Mouse (Mus musculus) v-Abl transformed pro-B cells (cell line): ENCODE results near the gene Tox2.

Experiments used
- in situ Hi-C, 2 experiments: fragments of 400-800 bp; cut with MboI; formaldehyde crosslinking; loops; one replicate each; pipeline ENCODE4 v1.15.1; 2025; ENCODE audit not compliant: unreplicated experiment in 2 of 2

The Tox2 gene

DNA sequence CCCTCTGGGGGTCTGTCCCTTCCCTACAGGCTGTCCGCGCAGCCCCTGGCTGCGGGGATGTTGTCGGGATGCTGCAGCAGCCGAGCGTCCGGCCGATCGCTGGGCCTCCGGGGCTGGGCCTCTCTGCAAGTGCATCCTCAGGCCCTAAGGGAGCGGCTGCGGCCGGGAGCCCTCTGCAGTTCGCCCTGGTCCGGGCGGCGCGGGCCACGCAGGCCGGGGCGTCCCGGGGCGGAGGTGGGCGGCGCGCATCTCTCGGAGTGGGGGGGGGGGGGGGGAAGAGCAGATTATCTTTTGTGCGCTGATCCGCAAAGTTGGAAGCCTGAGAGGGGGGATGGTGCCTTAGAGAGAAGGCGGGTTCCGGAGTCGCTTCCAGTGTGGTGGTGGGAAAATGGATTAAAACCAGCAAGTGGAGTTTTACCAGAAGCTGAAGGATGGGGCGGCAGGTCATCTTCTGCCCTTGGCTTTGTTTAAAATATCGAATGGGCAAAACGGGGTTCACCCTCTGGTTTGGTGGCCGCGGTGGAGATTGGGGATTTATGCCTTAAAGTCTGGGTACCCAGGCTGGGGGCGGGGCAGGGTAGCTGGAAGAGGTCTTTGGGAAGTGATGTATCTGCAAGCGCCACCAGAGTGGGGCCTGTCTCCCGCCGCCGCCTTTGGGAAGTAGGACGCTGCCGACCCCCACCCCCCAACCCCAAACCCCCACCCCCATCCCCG lies 1.8 kb downstream of the Tox2 start:
- in situ Hi-C loops, result no loop called here

DNA sequence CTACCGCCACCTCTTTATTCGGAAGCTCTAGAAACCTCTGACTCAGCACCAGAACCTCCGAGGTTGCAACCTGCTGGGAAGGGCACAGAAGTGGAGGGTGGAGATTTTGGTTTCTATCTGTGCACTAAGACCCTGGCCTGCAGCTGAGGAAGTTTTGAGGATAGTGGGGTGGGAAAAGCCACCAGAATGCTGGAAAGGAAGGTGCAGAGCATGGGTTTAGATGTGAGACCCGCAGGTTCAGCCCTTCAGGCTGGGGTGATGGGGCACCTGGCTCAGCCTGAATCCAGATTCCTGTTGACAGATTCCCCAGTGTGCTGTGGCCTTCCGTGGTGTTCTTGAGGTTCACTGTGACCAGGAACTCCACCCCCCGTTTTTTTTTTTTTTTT lies 2.3 kb downstream of the Tox2 start:
- in situ Hi-C loops, result no loop called here

DNA sequence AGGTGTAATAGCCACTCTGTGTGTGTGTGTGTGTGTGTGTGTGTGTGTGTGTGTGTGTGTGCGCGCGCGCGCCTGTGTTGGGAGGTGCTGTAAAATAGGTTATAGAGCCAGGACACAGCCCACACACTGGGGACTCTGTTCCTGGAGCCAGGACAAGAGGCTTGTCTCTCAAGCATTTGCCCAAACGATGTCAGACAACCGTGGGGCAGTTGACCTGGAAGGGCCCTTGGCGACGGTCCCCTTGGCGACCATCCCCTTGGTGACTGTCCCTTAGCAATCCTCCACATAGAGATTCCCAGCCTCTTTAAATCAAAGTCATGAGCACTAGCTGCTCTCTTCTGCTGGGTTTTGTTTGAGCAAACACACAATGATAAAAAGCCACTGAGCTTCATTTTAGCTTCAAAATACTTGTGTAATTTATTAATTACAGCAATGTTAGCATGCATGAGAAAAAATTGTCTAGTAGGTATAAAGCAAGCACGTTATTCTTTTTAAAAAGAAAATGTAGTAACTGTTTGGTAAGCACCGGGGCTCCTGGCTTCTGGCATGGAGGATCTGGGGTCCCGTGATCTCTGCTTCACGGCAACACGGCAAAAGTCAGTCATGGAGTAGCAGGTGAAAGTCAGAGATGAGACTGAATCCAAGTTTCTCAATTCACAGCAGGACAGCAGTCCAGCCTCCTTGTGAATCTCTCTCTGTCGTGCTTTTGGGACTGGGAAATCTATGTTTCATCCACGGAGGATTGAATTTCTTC lies 3.0 kb downstream of the Tox2 start:
- in situ Hi-C loops, result no loop called here

DNA sequence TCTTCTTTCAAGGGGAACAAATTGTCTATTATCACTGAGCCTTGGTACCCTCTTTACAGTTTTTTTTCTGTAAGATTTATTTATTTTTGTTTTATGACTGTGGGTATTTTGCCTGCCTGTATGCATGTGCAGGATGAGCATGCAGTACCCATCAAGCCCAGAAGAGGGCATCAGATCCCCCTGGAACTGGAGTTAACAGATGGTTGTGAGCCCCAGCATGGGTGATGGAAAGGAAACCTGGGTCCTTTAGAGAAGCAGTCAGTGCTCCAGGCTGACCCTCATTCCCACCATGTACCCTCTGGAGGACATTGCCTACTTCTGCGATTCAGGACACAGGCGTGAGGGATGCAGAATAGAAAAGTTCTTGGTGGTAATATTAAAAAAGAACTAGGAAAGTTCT lies 4.4 kb downstream of the Tox2 start:
- in situ Hi-C loops, result no loop called here

DNA sequence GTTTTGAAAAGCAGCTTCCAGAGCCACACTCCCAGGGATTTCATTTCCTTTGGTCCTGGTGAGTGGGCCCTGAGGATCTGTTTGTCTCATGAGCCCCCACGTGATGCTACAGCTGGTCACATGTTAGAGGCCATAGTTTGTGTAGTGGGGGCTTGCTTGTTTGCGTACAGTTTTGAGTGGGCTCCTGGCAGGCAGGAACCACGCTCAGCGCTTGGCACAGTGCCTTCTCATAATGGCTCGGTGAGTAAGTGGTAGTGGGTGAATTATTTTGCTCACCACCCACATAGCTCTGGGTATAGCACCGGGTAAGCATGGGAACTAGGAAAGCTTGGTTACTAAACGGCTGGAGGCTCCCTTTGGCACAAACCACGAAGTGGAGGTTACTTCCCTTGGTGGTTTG lies 6.2 kb downstream of the Tox2 start:
- in situ Hi-C loops, result no loop called here

DNA sequence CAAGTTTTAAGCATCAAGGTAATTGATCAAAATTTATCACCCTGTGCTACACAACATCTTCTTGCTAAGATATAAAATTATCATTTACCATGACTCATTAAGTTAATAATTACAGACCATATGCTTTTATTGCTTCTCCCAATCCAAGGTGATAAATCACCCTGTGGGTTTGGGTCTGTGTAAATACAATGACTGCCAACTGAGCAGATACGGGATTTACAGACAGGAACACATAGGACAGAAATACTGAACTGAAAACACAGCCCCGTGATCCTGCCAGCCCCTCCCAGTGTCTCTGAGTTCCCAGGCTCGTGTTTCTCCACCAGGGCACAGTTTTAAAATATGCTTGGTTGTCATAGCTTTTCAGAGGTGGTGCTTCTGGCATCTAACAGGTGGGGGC lies 10.2 kb downstream of the Tox2 start:
- in situ Hi-C loops, result loop anchor here in 1 of 2 experiments (5.0 kb wide), 1 partner anchor 119 kb away; no protein-coding TSS in a partner anchor

DNA sequence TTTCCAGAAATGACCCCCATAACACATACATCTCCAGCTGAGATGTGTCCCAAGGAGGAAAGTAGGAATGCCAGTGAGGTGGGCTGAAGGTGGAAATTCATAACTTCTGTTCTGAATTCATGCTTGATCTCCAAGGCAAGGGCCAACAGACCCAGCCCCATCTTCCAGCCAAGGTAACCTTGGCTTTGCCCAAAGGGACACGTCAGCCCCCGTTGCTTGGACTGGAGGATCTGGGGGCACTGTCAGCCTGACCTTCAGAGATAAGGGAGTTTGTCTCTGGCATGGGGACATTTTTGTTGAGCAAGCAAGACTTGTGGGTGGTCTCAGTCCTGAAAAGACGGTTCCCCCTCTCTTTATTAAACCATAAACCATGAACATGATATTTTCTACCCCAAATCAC lies 15.2 kb downstream of the Tox2 start:
- in situ Hi-C loops, result no loop called here

DNA sequence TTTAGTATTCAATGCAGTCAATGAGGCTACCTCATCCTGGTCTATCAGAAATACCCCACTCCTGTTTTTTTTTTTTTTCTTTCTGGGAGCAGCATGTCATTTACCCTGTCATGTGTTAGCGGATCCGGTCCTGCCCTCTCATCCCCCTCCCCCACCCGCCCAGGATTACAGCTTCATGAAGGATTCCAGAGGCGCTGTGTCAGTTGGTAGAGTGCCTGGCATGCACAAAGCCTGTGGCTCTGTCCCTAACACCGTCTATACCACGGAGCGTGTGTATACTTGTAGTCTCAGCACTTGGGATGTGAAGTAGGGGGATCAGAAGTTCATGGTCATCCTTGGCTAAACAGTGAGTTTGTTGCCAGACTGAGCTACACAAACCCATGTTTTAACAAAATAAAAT lies 15.6 kb downstream of the Tox2 start:
- in situ Hi-C loops, result no loop called here

DNA sequence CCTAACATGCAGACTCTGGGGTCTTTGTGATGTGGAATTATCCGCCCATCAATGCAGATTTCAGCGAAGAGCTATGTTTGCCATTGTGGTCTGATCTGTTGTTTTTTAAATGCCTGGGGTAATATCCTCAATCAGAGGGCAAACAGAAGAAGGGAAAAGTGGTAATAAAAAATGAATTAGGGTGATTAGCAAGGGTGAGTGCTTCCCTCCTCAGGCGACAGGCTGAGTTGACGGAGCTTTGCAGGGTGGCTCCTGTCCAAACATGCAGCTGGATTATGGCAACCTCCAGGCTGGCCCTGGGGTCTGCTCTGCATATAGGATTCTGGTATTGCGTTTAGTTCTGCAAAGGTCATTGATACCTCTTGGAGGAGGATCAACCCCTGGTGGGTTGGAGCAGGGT lies 16.5 kb downstream of the Tox2 start:
- in situ Hi-C loops, result no loop called here

DNA sequence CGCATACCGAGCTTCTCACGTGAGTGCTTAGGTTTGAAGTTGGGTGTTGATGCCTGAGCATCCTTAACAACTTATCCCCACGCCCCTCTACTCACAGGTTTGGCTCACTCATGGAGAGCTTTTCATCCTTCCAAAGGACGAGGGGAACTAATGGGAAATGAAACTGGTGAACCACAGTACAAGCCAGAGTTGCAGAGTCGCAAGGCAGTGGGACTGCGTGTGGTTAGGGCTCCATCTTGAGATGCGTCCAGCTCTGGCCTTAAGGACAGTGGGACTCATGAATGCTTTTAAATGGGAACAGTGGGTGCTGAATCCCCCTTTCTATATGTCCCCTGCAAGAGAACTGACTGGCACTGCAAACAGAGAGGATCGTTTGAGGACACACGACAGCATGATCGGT lies 17.8 kb downstream of the Tox2 start:
- in situ Hi-C loops, result no loop called here

DNA sequence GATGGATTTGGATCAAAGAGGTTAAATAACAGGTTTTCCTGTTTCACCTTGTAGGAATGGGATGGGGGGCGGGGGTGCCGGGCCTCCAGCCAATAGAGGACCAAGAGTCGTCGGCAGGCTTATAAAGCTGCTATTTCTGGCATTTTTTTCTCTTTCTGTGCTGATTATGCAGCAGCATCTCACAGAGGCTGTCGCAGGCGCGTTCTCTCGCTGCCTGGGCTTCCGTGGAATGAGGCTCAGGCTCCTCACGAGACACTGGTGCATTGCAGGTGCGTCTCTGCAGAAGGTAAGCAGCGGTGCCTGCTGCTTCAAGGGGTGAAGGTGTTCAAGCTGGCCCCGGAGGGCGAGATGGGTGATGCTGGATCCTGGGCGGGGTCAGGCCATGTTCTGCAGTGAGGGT lies 22.4 kb downstream of the Tox2 start:
- in situ Hi-C loops, result no loop called here

DNA sequence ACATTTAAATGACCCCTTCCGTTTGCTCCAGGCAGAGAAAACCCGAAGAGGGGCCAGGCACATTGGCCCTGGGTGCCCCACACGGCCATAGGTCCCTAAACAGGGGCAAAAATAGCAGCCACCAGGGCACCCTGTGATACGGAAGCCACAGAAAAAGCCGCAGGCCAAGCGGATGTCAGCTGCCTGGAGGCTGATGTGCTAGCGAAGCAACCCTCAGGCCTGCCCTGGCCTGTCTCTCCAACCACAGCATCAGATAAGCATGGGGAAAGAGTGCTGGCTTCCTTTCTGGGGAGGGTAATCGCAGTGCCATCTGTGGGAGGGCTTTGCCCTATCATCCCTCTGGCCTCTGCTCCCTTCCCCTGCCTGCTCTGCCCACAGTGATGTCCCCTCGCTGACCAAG lies 26.1 kb downstream of the Tox2 start:
- in situ Hi-C loops, result no loop called here

DNA sequence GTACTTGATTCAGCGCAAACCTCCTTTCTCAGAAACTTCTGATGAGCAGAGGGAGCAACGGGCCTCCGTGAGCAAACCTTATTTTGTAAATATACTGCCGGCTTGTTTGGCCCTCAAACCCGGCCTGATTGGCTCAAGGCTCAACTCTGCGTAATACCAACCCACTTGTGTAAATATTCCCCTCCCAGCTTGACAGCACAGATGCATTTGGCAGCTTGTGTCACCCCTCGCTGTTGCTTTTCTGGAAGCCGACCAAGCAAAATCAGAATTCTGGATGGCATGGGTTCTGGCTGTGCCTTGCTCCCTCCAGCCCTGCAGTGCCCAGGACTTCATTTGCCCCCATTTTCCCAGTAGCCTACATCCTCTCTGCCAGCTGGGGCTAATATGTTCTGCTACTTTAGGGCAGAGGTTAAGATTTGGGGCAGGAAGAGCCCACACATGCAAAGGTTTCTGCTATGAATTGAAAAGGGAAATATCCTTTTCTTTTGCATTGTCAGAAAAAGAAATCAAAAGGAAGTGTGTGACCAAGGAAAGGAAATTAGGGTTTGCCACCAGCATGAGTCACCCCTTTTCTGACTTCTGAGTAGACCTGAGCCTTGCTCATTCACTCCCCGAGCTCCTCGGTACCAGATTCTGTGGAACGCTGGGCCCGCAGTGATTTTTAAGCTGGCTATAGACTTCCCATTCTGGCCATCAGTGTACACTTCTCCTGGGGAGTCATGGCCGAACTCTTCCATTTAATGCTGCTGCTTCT lies 29.0 kb downstream of the Tox2 start:
- in situ Hi-C loops, result no loop called here

DNA sequence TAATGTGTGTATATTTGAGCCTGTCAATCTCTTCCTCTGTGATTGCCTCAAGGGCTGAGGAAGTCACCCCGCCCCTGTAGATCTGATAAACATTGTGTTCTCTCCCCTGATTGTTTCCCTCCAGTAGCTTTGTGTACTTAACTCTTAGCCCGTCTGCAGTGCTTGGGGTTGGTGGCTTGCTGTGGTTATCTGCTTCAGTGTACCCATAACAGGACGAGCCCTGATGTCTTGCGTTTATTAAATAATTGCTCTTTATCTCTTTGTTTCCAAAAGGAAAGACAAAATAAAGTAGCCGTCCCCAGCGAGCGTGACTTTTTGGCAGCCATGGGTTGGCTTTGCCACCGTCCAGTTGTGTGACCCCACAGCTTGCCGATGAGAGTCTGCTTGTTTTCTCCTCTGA lies 30.7 kb downstream of the Tox2 start:
- in situ Hi-C loops, result no loop called here

DNA sequence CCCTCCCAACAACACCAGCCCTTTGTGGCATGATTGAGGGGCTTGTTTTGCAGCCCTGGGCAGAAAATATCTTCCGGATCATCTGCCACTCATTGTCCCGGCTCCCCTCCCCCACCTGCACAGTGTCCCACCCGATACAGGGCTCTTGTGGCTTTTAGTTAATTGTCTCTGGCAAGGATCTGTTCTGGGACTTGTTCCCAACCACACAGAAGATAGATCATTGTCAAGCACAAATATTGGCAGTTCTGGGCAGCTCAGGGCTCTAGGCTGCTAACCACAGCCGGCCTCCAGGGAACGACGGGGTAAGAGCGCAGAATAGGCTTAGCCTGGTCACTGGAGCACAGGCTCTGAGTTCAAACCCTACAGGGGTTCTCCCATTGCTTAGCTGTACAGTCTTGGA lies 33.1 kb downstream of the Tox2 start:
- in situ Hi-C loops, result no loop called here

DNA sequence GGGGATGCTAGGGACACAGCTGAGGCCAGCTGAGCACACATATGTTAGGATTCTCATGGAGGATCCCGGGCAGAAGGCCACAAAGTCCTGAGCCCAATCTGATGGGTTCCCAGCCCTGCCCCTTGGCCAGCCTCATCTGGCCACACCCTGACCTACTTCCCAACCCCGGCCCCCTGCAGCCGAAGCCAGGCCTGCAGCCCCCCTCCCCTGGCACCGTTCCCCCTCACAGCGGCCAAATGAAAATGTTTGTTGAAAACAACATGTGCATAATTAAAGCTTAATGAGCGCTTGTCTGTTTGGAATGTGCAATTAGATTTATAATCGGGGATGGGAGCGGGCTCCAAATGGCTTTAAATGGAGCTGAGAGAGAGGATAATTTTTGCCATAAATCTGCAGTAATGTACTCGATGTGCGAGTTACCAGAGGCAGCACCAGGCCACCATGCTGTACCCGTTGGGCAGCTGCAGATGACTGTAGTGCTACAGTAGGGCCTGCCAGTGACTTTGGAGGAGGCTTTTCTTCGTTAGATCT lies 35.1 kb downstream of the Tox2 start:
- in situ Hi-C loops, result no loop called here

DNA sequence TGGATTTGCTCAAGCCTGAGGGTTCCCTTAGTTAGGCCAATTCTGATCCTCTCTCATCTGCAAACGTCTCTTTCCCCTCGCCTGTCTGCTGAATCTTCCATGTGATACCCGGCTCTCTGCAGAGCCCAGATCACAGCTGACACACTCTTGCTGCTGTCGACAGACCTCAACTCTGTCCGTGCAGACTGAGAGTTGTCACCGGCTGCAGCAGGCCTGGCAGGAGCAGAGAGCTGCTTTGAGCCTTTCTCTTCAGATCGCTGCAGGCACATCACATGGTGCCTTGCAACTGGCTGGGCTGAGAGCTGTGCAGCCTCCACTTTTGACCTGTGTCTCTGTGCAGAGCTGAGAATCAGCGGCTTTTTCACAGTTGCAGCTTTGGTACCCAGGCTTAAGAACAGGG lies 37.0 kb downstream of the Tox2 start:
- in situ Hi-C loops, result no loop called here

DNA sequence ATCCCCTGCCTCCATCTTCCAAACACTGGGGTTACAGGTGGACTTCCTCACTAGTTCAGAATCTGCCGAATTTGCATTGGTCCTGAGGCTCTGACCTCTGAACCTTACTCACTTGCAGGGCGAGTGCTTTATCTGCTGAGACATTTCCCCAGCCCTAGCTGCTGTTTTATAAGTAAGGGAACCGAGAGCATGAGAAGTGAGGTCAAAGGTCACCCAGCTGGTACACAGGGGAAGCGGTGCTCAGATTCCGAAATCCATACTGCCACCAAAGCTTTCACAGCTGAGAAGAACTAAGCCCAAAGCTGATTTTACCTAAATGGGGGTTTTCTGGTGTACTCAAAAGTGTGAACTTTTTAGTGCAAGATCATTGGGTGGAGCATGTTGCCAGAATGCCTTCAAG lies 38.9 kb downstream of the Tox2 start:
- in situ Hi-C loops, result no loop called here

DNA sequence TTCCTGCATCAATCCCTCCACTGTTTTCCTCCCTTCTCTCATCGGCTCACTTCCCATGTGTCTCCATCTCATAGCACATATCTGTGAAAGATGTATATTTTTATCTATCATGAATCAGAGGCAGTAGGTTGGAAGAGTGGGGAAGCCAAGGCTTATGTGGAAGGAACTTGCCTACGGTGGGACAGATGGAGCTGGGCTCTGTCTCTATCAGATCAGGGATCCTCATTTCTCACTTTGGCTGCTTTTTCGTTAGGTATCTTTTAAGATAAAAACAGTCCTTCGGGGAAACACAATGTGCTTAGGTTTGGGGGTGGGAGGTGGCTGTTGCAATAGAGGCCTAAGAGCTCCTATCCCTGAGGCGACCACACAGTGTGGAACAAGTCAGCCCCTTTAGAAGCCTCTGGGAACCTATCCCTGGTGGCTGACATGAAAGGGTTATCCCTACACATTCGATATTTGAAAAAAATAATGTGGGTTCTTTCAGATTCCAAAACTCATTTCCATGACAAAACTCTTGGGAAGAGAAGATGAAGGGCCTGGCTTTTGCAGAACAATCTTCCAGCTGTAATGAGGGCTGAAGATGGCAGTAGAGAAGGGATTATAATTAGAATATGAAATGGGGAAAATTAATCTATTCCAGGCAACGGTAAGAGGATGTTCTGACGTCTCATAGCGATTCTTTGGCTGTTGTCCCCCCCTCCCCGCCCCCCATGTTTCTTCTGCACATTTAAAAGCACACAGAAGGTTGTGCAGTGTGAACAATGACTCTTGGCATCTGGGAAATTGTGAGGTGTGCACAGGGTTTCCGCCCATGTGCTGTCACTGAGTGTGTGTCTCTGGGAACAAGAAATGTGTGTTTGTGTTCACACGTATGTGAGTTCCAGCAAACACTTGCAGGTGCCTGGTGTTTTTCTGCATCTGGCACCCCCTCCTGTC lies 41.3 kb downstream of the Tox2 start:
- in situ Hi-C loops, result no loop called here

DNA sequence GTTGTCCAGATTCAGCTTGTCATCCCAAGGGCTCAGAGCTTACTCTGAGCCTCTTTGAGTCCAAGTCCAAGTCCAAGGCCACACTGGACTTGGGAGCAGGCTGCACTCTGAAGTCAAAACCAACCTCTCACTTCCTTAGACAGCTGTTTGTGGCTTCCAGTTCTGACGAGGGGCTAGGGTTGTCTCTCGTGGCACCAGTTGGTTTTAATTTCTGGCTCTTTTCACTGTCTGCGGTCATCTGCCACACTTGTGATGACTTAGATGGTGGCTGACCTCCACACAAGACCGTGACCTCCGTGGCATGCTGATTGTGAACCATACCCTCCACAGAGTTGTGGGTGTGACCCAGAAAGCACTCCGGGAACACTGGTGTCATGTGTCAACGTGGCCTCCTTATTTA lies 46.0 kb downstream of the Tox2 start:
- in situ Hi-C loops, result no loop called here
